Mouse (Mus musculus): ENCODE results near the gene Stx5a. TPM values are rescaled to one million over a fixed set of nuclear protein-coding genes. Genes with fewer than 3 reads are reported as not detected.

Stx5a gene
- total RNA-seq, 2 experiments from 2014 or later: 69.5 to 78.4 TPM

GRCm38 (mm10) chr19:8735389-8736159 is 5.6 kb upstream of the Stx5a start, which contains the start of gene Wdr74:
Wdr74 (plus strand) TSS chr19:8735827.
- peak within 1 kb of the TSS; percentile 77 for H3K4me3 ChIP-seq
- peak; percentile 90 to 95 for DNase-seq (ENCODE audit: low spot score in 2 of 2)
- H3K27ac ChIP-seq: peak within 1 kb of the TSS; percentile 90
- no peak for TF ChIP-seq CTCF (conservative IDR thresholded peaks at IDR 0.05)

GRCm38 (mm10) chr19:8736160-8736467 is 5.1 kb upstream of the Stx5a start:
- Histone ChIP-seq H3K27ac (peak overlapping the region; percentile 90), H3K4me3 (peak overlapping the region; percentile 77)
- no peak for TF ChIP-seq CTCF (conservative IDR thresholded peaks at IDR 0.05)
- DNase-seq (ENCODE audit: low spot score in 2 of 2): no peak

GRCm38 (mm10) chr19:8738911-8739310 is 2.3 kb upstream of the Stx5a start:
- no peak for DNase-seq (ENCODE audit: low spot score in 2 of 2)
- Histone ChIP-seq H3K4me3 (no peak overlapping the region), H3K27ac (no peak overlapping the region)
- no peak for TF ChIP-seq CTCF (conservative IDR thresholded peaks at IDR 0.05)

GRCm38 (mm10) chr19:8739646-8740045 is 1.6 kb upstream of the Stx5a start:
- no peak for TF ChIP-seq CTCF (conservative IDR thresholded peaks at IDR 0.05)
- Histone ChIP-seq H3K27ac (no peak overlapping the region), H3K4me3 (no peak overlapping the region)
- no peak for DNase-seq (ENCODE audit: low spot score in 2 of 2)

- no peak for TF ChIP-seq CTCF (conservative IDR thresholded peaks at IDR 0.05)
- no peak for DNase-seq (ENCODE audit: low spot score in 2 of 2)
- peak within 1 kb of the TSS; percentile 97 for H3K4me3 ChIP-seq
- peak within 1 kb of the TSS; percentile 96 for H3K27ac ChIP-seq
Observed at GRCm38 (mm10) chr19:8740603-8741002, 610 bp upstream of the Stx5a start, which contains the start of gene 1700092M07Rik. 1700092M07Rik (plus strand) TSS chr19:8740718.

GRCm38 (mm10) chr19:8742176-8742575 is 963 bp downstream of the Stx5a start:
- no peak for TF ChIP-seq CTCF (conservative IDR thresholded peaks at IDR 0.05)
- H3K27ac ChIP-seq: peak overlapping the region; percentile 96
- H3K4me3 ChIP-seq: peak overlapping the region; percentile 97
- no peak for DNase-seq (ENCODE audit: low spot score in 2 of 2)

GRCm38 (mm10) chr19:8745382-8745781 is 4.2 kb downstream of the Stx5a start:
- DNase-seq (ENCODE audit: low spot score in 2 of 2): no peak

GRCm38 (mm10) chr19:8747368-8747767 is 6.2 kb downstream of the Stx5a start:
- DNase-seq (ENCODE audit: low spot score in 2 of 2): no peak
- Histone ChIP-seq H3K27ac (no peak overlapping the region), H3K4me3 (no peak overlapping the region)
- peak; percentile 67 for TF ChIP-seq CTCF (conservative IDR thresholded peaks at IDR 0.05)

More at GRCm38 (mm10) chr19:8745382-8745781, 4.2 kb downstream of the Stx5a start:
- Histone ChIP-seq H3K4me3 (no peak overlapping the region), H3K27ac (no peak overlapping the region)
- no peak for TF ChIP-seq CTCF (conservative IDR thresholded peaks at IDR 0.05)

- H3K27ac ChIP-seq: no peak overlapping the region
- no peak for DNase-seq (ENCODE audit: low spot score in 2 of 2)
- no peak for TF ChIP-seq CTCF (conservative IDR thresholded peaks at IDR 0.05)
- no peak overlapping the region for H3K4me3 ChIP-seq
Observed at GRCm38 (mm10) chr19:8755652-8756051, 14.4 kb downstream of the Stx5a start.

- H3K4me3 ChIP-seq: peak within 1 kb of the TSS; percentile 89
- H3K27ac ChIP-seq: peak within 1 kb of the TSS; percentile 91
- DNase-seq (ENCODE audit: low spot score in 2 of 2): peak; percentile 89
- TF ChIP-seq CTCF (conservative IDR thresholded peaks at IDR 0.05): 0 out of 2 replicates have a peak, but pooled peaks have one; percentile 16
Observed at GRCm38 (mm10) chr19:8756635-8757387, 15.6 kb downstream of the Stx5a start, which contains the start of gene Nxf1. Nxf1 (plus strand) TSS chr19:8757073.

GRCm38 (mm10) chr19:8757471-8757998 is 16.3 kb downstream of the Stx5a start:
- Histone ChIP-seq H3K4me3 (peak overlapping the region; percentile 89), H3K27ac (peak overlapping the region; percentile 91)
- TF ChIP-seq CTCF (conservative IDR thresholded peaks at IDR 0.05): no peak
- no peak for DNase-seq (ENCODE audit: low spot score in 2 of 2)

- H3K27ac ChIP-seq: no peak overlapping the region
- no peak for DNase-seq (ENCODE audit: low spot score in 2 of 2)
- no peak overlapping the region for H3K4me3 ChIP-seq
- TF ChIP-seq CTCF (conservative IDR thresholded peaks at IDR 0.05): no peak
Observed at GRCm38 (mm10) chr19:8758899-8759298, 17.7 kb downstream of the Stx5a start.

- peak; percentile 42 for TF ChIP-seq CTCF (conservative IDR thresholded peaks at IDR 0.05)
- no peak overlapping the region for H3K27ac ChIP-seq
- H3K4me3 ChIP-seq: no peak overlapping the region
- DNase-seq (ENCODE audit: low spot score in 2 of 2): no peak
Observed at GRCm38 (mm10) chr19:8760757-8761156, 19.5 kb downstream of the Stx5a start.
